Mouse (Mus musculus): ENCODE results near the gene Vmn2r96. TPM values are rescaled to one million over a fixed set of nuclear protein-coding genes. Genes with fewer than 3 reads are reported as not detected.
"Not testable (repeated sequence)": the region's sequence is repeated elsewhere in the genome, so short reads cannot be mapped to it uniquely, and the experiment has no call there.

The Vmn2r96 gene
- polyA plus RNA-seq (2016; fragmentation: Nextera tagmentation; extraction: Ambion mirVana): not detected in 2 replicates

DNA sequence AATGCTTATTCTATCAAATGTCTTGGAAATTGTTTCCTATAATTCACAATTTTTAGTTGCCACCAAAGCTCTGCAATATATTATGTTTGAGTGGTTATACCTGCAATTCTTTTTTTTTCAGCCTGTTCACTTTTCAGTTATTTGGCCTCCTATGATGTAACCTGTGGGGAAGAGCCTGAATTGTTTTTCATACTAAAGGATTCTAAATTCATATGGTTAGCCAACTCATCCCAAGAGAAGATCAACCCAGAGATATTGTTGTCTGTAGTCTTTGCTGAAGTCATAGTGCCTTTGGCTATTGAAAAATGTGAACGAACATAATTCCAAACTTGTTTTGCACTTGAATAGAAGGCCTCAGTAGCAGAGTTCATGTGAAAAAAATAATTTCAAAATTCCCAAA lies at the start of gene Vmn2r96:
Gene Vmn2r96, plus strand, starts transcription at position 301 of the 400 bp plus-strand sequence.
- H3K4me2 ChIP-seq (replicated peaks); H3K27me3 ChIP-seq; H3K9me3 ChIP-seq; H3K4me3 ChIP-seq; ATAC-seq (ENCODE audit: insufficient number of reproducible peaks, insufficient read depth, low FRiP score, low TSS enrichment); H3K9ac ChIP-seq; H3K4me1 ChIP-seq; H3K27ac ChIP-seq; H3K36me3 ChIP-seq: not testable (repeated sequence)
- WGBS: 77% methylated on average over 1 of the region's 1 CpGs

DNA sequence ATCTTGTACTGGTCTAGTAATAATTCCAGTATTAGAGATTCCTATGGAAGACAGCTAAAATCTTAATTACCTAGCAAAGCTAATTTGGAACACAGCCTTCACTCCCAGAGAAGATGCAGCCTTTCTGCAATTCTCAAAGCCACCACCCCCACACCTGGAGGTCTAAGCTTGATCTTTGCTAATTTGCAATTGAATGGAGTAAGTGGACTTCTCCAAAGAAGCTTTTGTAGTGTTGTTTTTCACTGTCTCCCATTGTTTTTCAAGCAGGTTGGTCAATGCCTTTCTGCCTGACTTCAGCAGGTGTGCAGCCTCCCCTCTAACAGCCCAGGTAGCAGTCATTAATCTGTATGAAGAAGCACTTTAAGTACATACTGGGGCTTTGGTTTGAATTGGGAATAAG lies 49.6 kb upstream of the Vmn2r96 start:
- Histone ChIP-seq H3K4me2 (replicated peaks) (no peak overlapping the region), H3K27ac (no peak overlapping the region), H3K9me3 (peaks cover 22% of the 10 kb centered on the region), H3K9ac (no peak overlapping the region), H3K36me3 (no peaks in the 10 kb centered on the region), H3K4me3 (no peak overlapping the region), H3K27me3 (no peaks in the 10 kb centered on the region), H3K4me1 (no peaks in the 10 kb centered on the region)
- ATAC-seq (ENCODE audit: insufficient number of reproducible peaks, insufficient read depth, low FRiP score, low TSS enrichment): no peak

DNA sequence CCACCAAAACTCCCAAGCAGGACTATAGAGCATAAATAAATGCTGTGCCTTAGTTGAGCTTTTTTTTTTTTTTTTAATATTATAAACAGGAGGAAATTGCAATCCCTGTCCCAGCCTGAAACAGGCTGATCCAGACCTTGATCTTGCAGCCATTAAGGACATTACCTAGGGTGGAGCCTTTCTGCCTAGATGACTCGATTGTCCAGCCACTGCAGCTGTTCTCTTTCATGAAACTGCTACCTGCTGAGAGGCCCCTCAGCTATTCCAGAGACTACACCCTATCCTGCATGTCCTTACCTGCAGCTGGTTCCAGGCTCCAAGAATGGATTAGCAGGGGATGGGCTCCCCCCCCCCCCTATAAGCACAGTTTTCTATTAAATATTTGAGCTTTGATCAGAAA lies 49.0 kb upstream of the Vmn2r96 start:
- no peak for ATAC-seq (ENCODE audit: insufficient number of reproducible peaks, insufficient read depth, low FRiP score, low TSS enrichment)
- no peaks in the 10 kb centered on the region for H3K27me3 ChIP-seq
- WGBS: 95% methylated on average over 1 of the region's 1 CpGs
- no peak overlapping the region for H3K27ac ChIP-seq
- no peaks in the 10 kb centered on the region for H3K4me1 ChIP-seq
- no peaks in the 10 kb centered on the region for H3K36me3 ChIP-seq
- peaks cover 16% of the 10 kb centered on the region for H3K9me3 ChIP-seq
- no peak overlapping the region for H3K9ac ChIP-seq
- no peak overlapping the region for H3K4me2 ChIP-seq (replicated peaks)
- no peak overlapping the region for H3K4me3 ChIP-seq

DNA sequence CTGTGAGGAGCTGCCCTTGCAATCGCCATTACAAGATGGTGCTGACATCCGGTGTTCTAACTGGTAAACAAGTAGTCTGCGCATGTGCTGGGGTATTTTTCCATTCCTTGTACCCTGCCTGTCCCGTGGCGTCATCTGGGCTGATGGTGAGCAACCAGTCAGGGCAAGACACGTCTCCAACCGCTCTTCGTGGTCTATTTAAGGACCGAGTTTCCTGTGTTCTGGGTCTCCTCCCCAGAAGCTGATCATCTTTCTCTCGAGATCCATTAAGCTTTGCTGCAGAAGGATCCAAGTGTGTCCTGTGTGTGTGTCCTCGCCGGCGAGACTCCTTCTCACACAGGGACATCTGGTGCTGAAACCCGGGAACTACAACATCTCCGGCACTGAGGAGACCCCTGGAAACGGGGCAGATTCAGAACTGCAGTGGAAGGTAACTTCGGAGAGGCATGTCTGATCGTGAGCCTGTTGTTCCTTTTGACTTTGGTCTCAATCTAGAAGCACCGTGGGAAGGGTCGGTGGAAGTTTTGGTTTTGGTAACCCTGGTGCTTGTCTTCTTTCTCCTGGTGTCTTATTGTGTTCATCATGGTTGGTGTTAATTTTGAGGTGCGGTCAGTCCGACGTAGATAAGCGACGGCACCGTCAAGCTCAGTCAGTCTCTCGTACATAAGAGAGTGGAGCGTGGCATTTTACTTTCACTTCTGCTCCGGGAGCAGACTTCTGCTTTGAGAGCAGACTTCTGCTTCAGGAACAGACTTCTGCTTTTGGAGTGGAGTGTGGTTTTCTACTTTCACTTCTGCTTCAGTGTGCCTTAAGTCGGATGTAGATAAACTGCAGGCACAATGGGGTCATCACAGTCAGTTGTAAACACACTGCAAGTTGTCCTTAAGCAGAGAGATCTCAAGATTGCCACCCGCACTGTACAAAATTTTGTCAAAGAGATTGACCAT lies 14.5 kb upstream of the Vmn2r96 start:
- not testable (repeated sequence) for H3K4me1 ChIP-seq; H3K27ac ChIP-seq; H3K4me2 ChIP-seq (replicated peaks); H3K36me3 ChIP-seq; ATAC-seq (ENCODE audit: insufficient number of reproducible peaks, insufficient read depth, low FRiP score, low TSS enrichment); H3K9ac ChIP-seq; H3K27me3 ChIP-seq; H3K4me3 ChIP-seq
- H3K9me3 ChIP-seq: peaks cover 31% of the 10 kb centered on the region
- WGBS: 91% methylated on average over 31 of the region's 31 CpGs

DNA sequence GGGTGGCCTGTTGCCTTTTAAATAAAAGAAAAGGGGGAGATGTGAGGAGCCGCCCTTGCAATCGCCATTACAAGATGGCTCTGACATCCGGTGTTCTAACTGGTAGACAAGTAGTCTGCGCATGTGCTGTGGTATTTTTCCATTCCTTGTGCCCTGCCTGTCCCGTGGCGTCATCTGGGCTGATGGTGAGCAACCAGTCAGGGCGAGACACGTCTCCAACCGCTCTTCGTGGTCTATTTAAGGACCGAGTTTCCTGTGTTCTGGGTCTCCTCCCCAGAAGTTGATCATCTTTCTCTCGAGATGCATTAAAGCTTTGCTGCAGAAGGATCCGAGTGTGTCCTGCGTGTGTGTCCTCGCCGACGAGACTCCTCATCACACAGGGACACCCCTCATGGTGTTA lies 6.8 kb upstream of the Vmn2r96 start:
- ATAC-seq (ENCODE audit: insufficient number of reproducible peaks, insufficient read depth, low FRiP score, low TSS enrichment); H3K9me3 ChIP-seq; H3K4me2 ChIP-seq (replicated peaks): not testable (repeated sequence)

DNA sequence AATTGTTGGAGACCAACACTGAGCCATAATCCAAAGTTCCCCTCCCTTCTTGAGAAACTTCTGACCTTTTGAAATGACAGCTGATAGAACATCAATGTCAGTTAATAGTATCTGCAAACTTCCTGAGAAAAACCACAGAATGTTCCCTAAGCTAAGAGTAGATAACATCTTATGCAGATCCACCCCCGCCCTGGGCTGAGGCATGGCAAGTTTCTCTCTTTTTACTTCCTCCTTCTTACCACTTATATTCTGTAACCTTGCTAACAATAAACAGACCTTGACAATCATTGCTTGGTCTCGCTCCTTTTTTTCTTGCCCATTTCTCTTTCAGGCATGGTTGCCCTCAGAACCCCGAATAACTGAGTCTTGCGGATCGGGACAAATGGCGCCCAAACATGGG lies 42.2 kb downstream of the Vmn2r96 start:
- not testable (repeated sequence) for H3K4me1 ChIP-seq; ATAC-seq (ENCODE audit: insufficient number of reproducible peaks, insufficient read depth, low FRiP score, low TSS enrichment); H3K4me3 ChIP-seq; H3K27me3 ChIP-seq; H3K4me2 ChIP-seq (replicated peaks); H3K36me3 ChIP-seq; H3K27ac ChIP-seq; H3K9ac ChIP-seq
- WGBS: 90% methylated on average over 6 of the region's 6 CpGs
- peaks cover 13% of the 10 kb centered on the region; the same call in 1 of the 2 replicates for H3K9me3 ChIP-seq

More for the DNA sequence above, 6.8 kb upstream of the Vmn2r96 start:
- H3K9ac ChIP-seq, H3K4me1 ChIP-seq, H3K27me3 ChIP-seq, H3K4me3 ChIP-seq, H3K36me3 ChIP-seq, H3K27ac ChIP-seq: not testable (repeated sequence)
- 90% methylated on average over 17 of the region's 17 CpGs for WGBS

DNA sequence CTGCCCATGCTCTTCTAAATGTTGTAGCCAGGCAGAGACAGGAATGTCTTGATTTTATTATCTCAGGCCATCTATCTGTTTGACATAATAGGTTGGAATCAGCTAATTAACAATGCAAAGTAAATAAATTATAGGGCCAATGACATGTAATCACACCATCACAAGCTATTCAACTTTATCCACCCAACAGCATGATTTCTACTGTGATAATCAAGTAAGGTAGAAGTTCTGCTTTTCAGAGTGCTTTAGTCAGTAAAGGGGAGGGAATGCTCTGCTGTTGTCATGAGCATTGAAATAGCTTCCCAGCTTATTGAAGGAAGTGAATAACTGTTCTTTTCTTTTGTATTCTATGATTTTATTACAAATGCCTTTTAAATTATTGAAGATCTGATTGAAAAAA lies 53.6 kb downstream of the Vmn2r96 start:
- no peak overlapping the region for H3K4me2 ChIP-seq (replicated peaks)

More for the DNA sequence above, 53.6 kb downstream of the Vmn2r96 start:
- Histone ChIP-seq H3K36me3 (no peaks in the 10 kb centered on the region), H3K4me1 (no peaks in the 10 kb centered on the region), H3K4me3 (no peak overlapping the region), H3K27me3 (no peaks in the 10 kb centered on the region), H3K9me3 (0 out of 2 replicates have a peak, but pooled peaks cover 5% of the 10 kb centered on the region), H3K27ac (no peak overlapping the region), H3K9ac (no peak overlapping the region)
- ATAC-seq (ENCODE audit: insufficient number of reproducible peaks, insufficient read depth, low FRiP score, low TSS enrichment): no peak

Other genes with a start within 250 kb of the Vmn2r96 start
- gene Vmn2r95, start 149.1 kb upstream of the Vmn2r96 start, polyA plus RNA-seq (2016; fragmentation: Nextera tagmentation; extraction: Ambion mirVana): not detected in 2 replicates

Measured in embryonic facial prominence, embryonic 12.5 days (tissue).